Mouse (Mus musculus): ENCODE results near the gene Tm6sf1. TPM values are rescaled to one million over a fixed set of nuclear protein-coding genes. Genes with fewer than 3 reads are reported as not detected.

Tm6sf1 gene
- total and polyA plus RNA-seq, 3 experiments, result 0.28 to 0.93 (median 0.57) TPM

- H3K36me3 ChIP-seq (replicated peaks in 1 of 2; ENCODE audit: control insufficient read depth in 1 of 2, insufficient read depth in 1 of 2, low read length in 1 of 2), result no peaks in the 10 kb centered on the region
- H3K27ac ChIP-seq (ENCODE audit: insufficient read depth, low read depth), result no peak overlapping the region
- no peaks in the 10 kb centered on the region for H3K79me2 ChIP-seq (replicated peaks; ENCODE audit: control insufficient read depth, extremely low read depth, insufficient read depth, poor library complexity, severe bottlenecking)
- H3K4me2 ChIP-seq (ENCODE audit: insufficient read depth, low read depth, poor library complexity, severe bottlenecking), result no peak overlapping the region
- no peak overlapping the region for H3K9ac ChIP-seq (ENCODE audit: insufficient read depth, low read depth)
- in situ Hi-C loops (cut with MboI; ENCODE audit: low pct_ligation_motif_present, low pct_unique_long_range_greater_than_20kb, low sequenced_read_pairs) (no loop called here), dilution Hi-C loops (cut with MboI; ENCODE audit: extremely low pct_ligation_motif_present, extremely low pct_unique_long_range_greater_than_20kb, low sequenced_read_pairs) (no loop called here)
- no peak overlapping the region for H3K4me3 ChIP-seq (replicated peaks in 1 of 3; ENCODE audit: low read depth in 2 of 3, low read length in 2 of 3, poor library complexity in 1 of 3)
- no peaks in the 10 kb centered on the region for H3K9me3 ChIP-seq (replicated peaks; ENCODE audit: low read length)
- H3K4me1 ChIP-seq (ENCODE audit: control insufficient read depth in 1 of 2, insufficient read depth in 2 of 2), result 0 out of 4 replicates have a peak, but pooled peaks cover 0 to 3% of the 10 kb centered on the region in 2 experiments
- H3K27me3 ChIP-seq (replicated peaks), result no peaks in the 10 kb centered on the region
- no peak for DNase-seq (ENCODE audit: extremely low read depth)
- TF ChIP-seq ZKSCAN1 (IDR thresholded peaks at IDR 0.05; ENCODE audit: borderline replicate concordance, low read depth, low read length), result no peak
- no peak for TF ChIP-seq UBTF (IDR thresholded peaks at IDR 0.05; ENCODE audit: low read depth, low read length)
Measured at GRCm38 (mm10) chr7:81904094-81904493, 45.3 kb downstream of the Tm6sf1 start.

GRCm38 (mm10) chr7:81904926-81905325 is 46.1 kb downstream of the Tm6sf1 start:
- no peaks in the 10 kb centered on the region for H3K27me3 ChIP-seq (replicated peaks)
- DNase-seq (ENCODE audit: extremely low read depth), result no peak
- dilution Hi-C loops (cut with MboI; ENCODE audit: extremely low pct_ligation_motif_present, extremely low pct_unique_long_range_greater_than_20kb, low sequenced_read_pairs), result no loop called here
- no peak overlapping the region for H3K4me3 ChIP-seq (replicated peaks in 1 of 3; ENCODE audit: low read depth in 2 of 3, low read length in 2 of 3, poor library complexity in 1 of 3)
- H3K9ac ChIP-seq (ENCODE audit: insufficient read depth, low read depth), result no peak overlapping the region
- H3K9me3 ChIP-seq (replicated peaks; ENCODE audit: low read length), result no peaks in the 10 kb centered on the region
- no peaks in the 10 kb centered on the region for H3K4me1 ChIP-seq (ENCODE audit: control insufficient read depth in 1 of 2, insufficient read depth in 2 of 2)
- TF ChIP-seq CHD2 (IDR thresholded peaks at IDR 0.05; ENCODE audit: low read length), result no peak
- TF ChIP-seq SMC3 (IDR thresholded peaks at IDR 0.05; ENCODE audit: low read depth, low read length), result no peak
- TF ChIP-seq JUND (conservative IDR thresholded peaks at IDR 0.05; ENCODE audit: low read depth, low read length), result no peak
- TF ChIP-seq MXI1 (IDR thresholded peaks at IDR 0.05; ENCODE audit: low read depth, low read length), result no peak
- TF ChIP-seq E2F4 (IDR thresholded peaks at IDR 0.05; ENCODE audit: insufficient replicate concordance, low read depth, low read length), result no peak
- no peak for TF ChIP-seq BHLHE40 (IDR thresholded peaks at IDR 0.05; ENCODE audit: low read depth, low read length)
- no peak for TF ChIP-seq ZMIZ1 (IDR thresholded peaks at IDR 0.05; ENCODE audit: low read depth, low read length)
- no peak for TF ChIP-seq IRF4 (IDR thresholded peaks at IDR 0.05; ENCODE audit: low read depth, low read length)
- TF ChIP-seq NRF1 (IDR thresholded peaks at IDR 0.05; ENCODE audit: low read depth, low read length), result no peak
- TF ChIP-seq CTCF (conservative IDR thresholded peaks at IDR 0.05 in 1 of 2, IDR thresholded peaks at IDR 0.05 in 1 of 2; ENCODE audit: low read depth in 2 of 2, low read length in 2 of 2), result no peak
- TF ChIP-seq SIN3A (IDR thresholded peaks at IDR 0.05; ENCODE audit: low read length), result no peak
- TF ChIP-seq MEF2A (IDR thresholded peaks at IDR 0.05; ENCODE audit: borderline replicate concordance, low read depth, low read length), result no peak
- in situ Hi-C loops (cut with MboI; ENCODE audit: low pct_ligation_motif_present, low pct_unique_long_range_greater_than_20kb, low sequenced_read_pairs), result no loop called here
- no peak overlapping the region for H3K27ac ChIP-seq (ENCODE audit: insufficient read depth, low read depth)
- no peak overlapping the region for H3K4me2 ChIP-seq (ENCODE audit: insufficient read depth, low read depth, poor library complexity, severe bottlenecking)
- H3K79me2 ChIP-seq (replicated peaks; ENCODE audit: control insufficient read depth, extremely low read depth, insufficient read depth, poor library complexity, severe bottlenecking), result no peaks in the 10 kb centered on the region
- H3K36me3 ChIP-seq (replicated peaks in 1 of 2; ENCODE audit: control insufficient read depth in 1 of 2, insufficient read depth in 1 of 2, low read length in 1 of 2), result no peaks in the 10 kb centered on the region

DNA sequence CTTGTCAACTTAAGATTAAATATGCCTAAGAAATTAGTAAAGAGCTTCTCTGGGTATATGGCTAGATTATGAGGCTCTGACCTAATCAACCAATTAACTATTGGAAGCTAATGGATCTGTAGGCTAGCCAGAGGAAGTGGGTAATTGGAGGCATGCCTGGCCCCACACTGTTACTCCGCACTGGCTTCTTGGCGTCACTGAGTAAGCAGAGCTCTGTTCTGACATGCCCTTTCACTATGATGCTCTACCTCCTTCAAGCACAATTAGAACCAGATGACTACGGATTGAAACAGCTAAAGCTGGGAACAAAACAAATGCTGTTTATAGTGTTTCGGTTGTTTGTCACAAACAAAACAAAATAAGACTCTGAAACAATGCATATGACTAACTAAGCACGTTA is 59.5 kb downstream of the Tm6sf1 start:
- Histone ChIP-seq H3K4me3 (replicated peaks in 1 of 3; ENCODE audit: low read depth in 2 of 3, low read length in 2 of 3, poor library complexity in 1 of 3) (no peak overlapping the region), H3K27ac (ENCODE audit: insufficient read depth, low read depth) (no peak overlapping the region), H3K27me3 (replicated peaks) (no peaks in the 10 kb centered on the region), H3K4me2 (ENCODE audit: insufficient read depth, low read depth, poor library complexity, severe bottlenecking) (no peak overlapping the region), H3K4me1 (ENCODE audit: control insufficient read depth in 1 of 2, insufficient read depth in 2 of 2) (peaks cover 0 to 11% of the 10 kb centered on the region in 2 experiments; a peak in 2 of 4 replicates), H3K36me3 (replicated peaks in 1 of 2; ENCODE audit: control insufficient read depth in 1 of 2, insufficient read depth in 1 of 2, low read length in 1 of 2) (no peaks in the 10 kb centered on the region), H3K79me2 (replicated peaks; ENCODE audit: control insufficient read depth, extremely low read depth, insufficient read depth, poor library complexity, severe bottlenecking) (no peaks in the 10 kb centered on the region), H3K9ac (ENCODE audit: insufficient read depth, low read depth) (no peak overlapping the region), H3K9me3 (replicated peaks; ENCODE audit: low read length) (no peaks in the 10 kb centered on the region)
- dilution Hi-C loops (cut with MboI; ENCODE audit: extremely low pct_ligation_motif_present, extremely low pct_unique_long_range_greater_than_20kb, low sequenced_read_pairs), result no loop called here
- DNase-seq (ENCODE audit: extremely low read depth), result no peak
- in situ Hi-C loops (cut with MboI; ENCODE audit: low pct_ligation_motif_present, low pct_unique_long_range_greater_than_20kb, low sequenced_read_pairs), result no loop called here
- no peak for TF ChIP-seq ZMIZ1 (IDR thresholded peaks at IDR 0.05; ENCODE audit: low read depth, low read length)
- TF ChIP-seq PAX5 (IDR thresholded peaks at IDR 0.05; ENCODE audit: low read length), result no peak
- no peak for TF ChIP-seq RCOR1 (conservative IDR thresholded peaks at IDR 0.05; ENCODE audit: low read depth, low read length)
- TF ChIP-seq ZC3H11A (IDR thresholded peaks at IDR 0.05; ENCODE audit: low read depth, low read length), result no peak
- TF ChIP-seq ZNF384 (IDR thresholded peaks at IDR 0.05; ENCODE audit: low read depth, low read length), result no peak
- no peak for TF ChIP-seq ETS1 (conservative IDR thresholded peaks at IDR 0.05; ENCODE audit: low read depth, low read length)
- no peak for TF ChIP-seq ZKSCAN1 (IDR thresholded peaks at IDR 0.05; ENCODE audit: borderline replicate concordance, low read depth, low read length)
- TF ChIP-seq ELF1 (IDR thresholded peaks at IDR 0.05; ENCODE audit: low read depth, low read length), result no peak
- TF ChIP-seq EP300 (IDR thresholded peaks at IDR 0.05; ENCODE audit: low read length), result no peak
- TF ChIP-seq BHLHE40 (IDR thresholded peaks at IDR 0.05; ENCODE audit: low read depth, low read length), result no peak
- no peak for TF ChIP-seq MAFK (IDR thresholded peaks at IDR 0.05; ENCODE audit: insufficient replicate concordance, low read length)
- TF ChIP-seq USF2 (conservative IDR thresholded peaks at IDR 0.05; ENCODE audit: low read depth, low read length), result no peak
- TF ChIP-seq NELFE (IDR thresholded peaks at IDR 0.05; ENCODE audit: low read depth, low read length), result no peak
- no peak for TF ChIP-seq CTCF (conservative IDR thresholded peaks at IDR 0.05 in 1 of 2, IDR thresholded peaks at IDR 0.05 in 1 of 2; ENCODE audit: low read depth in 2 of 2, low read length in 2 of 2)
- no peak for TF ChIP-seq KAT2A (IDR thresholded peaks at IDR 0.05; ENCODE audit: insufficient replicate concordance, low read length)
- TF ChIP-seq MAX (IDR thresholded peaks at IDR 0.05; ENCODE audit: low read length), result no peak
- TF ChIP-seq SMC3 (IDR thresholded peaks at IDR 0.05; ENCODE audit: low read depth, low read length), result no peak
- no peak for TF ChIP-seq UBTF (IDR thresholded peaks at IDR 0.05; ENCODE audit: low read depth, low read length)
- TF ChIP-seq NRF1 (IDR thresholded peaks at IDR 0.05; ENCODE audit: low read depth, low read length), result no peak

Measured in CH12.LX (cell line).